Mouse (Mus musculus) frontal cortex, postnatal 25 days (tissue): ENCODE measurements around the gene Fam192a.

Experiments
- DNase-seq, 2 experiments: peaks; one replicate each; pipeline ENCODE4 v3.0.0; 2022; ENCODE audit warnings: low spot score in 2 of 2

Fam192a gene

DNA sequence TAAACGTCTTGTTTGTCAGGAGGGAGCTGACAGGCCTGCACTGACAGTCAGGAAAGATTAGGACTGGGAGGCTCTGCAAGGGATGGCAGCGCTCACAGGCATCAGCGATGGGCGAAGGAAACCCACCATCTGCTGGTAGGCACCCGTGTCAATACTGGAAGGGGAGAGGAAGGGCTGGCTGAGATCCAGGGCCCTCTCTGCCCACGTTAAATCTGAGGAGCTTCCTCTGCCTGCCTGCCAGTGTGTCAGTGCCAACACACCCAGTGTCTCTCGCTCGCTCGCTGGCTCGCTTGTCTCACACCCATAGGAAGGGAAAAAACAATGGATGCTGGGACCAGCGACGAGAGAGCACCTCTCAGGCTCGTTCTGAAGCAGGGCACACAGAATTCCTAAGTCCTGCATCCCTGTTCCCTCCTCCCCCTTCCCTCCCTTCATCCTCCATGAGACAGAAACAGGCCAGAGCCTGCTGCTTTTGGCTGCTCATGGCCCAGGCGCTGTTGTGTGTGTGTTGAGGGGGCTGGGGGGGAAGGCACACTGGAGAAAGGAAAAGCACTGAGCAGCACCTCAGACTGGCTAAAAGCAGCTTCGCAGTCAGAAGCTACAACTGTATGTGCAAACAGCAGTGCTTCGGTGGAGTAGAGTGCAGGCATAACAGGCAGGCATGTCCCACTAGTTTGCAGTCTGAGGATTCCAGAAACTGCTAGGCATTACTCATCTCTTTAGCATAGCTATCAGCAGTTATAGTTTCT, 27.5 kb downstream of the Fam192a start:
- peak; percentile 42 to 64 for DNase-seq

DNA sequence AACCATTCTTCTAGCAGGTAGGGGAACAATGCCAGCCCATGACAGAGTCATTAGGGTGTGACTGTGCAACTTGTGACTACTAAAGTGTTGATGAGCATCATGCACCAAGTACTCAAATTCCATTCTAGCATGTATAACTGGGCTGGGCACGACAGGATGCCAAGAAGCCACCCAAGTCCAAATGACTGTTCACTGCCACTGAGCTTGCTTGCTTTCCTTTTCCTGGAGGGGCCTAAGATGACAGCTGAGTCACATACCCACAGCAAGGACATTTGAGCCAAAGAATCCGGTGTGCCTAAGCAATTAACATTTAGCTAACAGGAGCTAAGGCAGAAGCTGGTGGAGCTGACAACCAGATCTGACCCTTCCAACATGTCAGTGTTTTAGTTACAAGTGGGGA, 29.9 kb downstream of the Fam192a start:
- no peak for DNase-seq

DNA sequence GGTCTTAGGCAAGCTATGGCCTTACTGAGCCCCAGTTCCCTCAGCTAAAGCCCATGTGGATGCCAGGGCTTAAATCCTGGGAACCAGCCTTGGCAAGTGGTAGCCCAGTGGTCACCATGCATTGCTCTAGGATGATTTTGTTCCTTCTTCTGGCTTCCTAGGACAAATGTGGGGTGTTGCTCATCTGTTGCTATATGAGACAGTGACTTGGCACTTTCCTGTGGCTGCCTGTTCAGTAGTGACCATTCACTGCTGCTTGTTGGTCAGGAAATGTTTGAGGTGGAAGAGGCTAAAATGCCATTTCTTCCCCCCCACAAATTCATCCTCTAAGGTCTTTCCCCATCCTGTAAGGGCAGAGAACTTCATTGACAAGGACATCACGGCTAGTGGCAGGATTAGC, 32.4 kb downstream of the Fam192a start:
- no peak for DNase-seq

DNA sequence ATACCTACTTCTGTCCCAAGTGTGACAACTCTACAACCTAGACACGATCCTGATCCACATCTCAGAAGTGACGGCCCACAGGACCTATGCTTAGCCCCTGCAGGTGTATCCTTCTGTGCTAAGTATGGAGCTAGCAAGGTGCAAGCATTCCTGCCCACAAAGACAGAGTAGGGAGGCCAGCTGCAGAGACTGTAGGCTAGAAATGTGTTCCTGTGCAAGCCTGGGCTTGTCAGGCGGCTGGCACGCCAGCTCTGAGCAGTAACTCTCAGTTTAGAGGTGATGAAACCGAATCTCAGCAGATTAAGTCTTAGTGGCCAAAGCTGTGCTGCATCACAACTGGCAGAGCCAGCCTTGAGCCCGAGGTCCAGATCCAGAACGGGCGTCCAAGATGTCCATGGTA, 33.7 kb downstream of the Fam192a start:
- no peak for DNase-seq

DNA sequence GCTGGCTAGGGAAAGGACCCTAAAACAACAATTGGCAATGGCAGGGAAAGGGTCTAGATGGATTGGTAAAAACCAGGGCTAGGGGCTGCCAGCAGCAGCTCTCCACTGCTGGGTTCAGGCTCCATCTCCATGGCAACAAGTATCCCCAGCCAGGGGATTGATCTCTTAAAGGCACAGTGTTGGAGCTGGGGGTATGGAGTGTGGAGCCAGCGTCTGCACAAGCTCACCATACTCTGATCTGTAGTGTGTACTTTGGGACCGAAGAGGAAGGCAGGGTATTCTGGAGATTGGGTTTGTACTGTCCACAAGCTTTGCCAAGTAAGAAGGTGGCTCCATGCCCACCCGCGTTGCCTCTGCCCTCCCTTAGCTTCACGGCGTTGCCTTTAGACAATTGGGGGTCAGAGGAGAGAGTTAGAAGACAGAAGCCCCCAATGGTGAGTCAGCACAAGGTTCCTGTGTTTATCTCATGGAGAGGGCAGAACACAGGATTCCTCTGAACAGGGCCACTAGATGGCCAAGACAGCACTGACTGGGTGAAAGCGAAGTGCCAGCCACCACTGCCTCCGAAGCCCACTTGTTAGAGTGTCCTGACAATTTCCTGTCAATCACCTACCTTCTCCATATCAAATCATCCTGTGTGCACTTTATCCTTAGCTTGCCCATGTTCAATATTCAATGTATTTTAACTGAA, 34.5 kb downstream of the Fam192a start:
- DNase-seq = no peak

DNA sequence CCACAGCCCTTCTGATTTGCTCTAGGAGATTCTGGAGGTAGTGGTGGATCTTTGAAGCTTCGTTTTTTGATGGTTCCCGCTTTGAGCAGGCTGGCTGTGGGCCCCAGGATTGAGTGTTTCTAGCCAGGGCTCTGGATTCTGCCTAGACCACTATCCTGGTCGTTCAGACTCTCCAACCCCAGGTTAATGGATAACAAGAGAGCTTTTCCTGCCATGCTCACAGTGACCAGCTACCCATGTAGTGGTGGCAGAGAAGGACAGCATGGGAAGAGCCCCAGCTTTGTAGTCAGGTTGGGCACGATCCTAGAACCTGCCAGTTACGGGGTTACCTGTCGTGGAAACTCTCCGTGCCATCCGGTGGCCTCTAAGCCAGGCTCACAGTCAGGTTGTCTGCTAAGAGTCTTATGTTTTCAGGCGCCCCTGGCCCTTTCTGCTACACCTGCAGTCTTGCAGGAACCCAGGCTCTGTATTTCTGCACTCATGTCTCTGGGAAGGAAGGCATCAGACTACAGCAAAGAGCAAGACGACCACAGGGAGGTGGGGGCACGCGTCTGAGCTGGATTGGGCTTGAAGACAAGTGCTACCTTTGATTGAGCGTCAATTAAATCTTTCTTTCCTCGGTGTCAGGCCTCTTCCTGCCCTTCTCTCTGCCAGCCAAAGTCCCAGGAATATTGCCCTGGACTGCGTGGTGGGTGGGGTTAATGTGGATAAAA, 35.2 kb downstream of the Fam192a start:
- no peak for DNase-seq

DNA sequence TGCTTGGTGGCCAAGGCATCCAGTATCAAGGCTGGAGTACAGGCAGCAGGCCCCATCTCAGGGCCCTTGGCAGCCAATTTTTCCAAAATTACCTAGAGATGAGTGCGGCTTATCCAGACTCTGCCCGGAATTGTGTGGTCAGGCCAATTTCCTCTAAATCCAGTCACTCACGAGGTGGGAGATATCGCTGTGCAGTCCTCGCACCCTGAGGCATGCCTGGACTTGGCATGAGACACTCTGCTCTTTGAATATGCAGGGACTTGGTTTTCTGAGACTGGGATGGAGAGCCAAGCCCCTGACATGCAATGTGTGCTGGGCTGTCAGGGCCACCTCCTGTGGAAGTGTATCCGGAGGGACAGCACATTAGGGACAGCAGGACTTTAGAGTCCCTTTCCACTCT, 35.8 kb downstream of the Fam192a start:
- no peak for DNase-seq

DNA sequence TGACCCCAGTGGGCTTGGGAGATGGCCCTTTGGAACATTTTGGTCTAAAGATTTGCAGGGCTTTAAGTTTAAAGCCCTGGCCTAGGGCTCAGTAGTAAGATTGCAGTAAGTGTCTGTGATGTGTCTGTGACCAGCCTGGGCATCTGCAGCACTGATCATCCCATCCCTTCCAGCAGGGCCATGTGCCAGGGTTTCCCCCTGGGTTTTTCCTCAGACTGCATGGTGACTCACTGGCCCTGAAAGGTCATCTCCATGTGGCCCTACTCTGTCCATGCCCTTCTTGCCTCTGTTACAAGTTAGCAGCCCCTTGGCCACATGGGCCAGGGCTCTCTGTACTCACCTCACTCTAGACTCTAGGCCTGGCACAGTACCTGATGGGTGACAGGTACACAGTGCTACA, 37.4 kb downstream of the Fam192a start:
- no peak for DNase-seq

DNA sequence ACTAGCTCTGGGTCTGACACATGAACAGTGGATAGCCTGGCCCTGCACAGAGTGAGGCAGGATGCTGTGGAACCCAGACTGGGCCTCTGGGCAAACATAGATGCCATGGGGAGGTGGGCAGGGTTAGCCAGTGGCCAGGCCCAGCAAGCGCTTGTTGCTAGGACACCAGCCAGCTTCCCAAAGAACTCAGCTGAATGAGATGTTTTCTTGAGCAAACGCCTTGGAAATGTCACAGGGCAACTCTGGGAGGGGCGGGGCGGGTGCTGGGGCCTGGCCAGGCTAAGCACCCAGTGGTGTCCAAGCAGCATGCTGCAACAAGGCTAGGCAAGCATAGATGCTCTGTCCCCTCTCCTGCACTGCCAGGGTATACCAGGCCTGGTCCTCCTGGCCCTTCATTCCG, 40.5 kb downstream of the Fam192a start:
- no peak for DNase-seq

DNA sequence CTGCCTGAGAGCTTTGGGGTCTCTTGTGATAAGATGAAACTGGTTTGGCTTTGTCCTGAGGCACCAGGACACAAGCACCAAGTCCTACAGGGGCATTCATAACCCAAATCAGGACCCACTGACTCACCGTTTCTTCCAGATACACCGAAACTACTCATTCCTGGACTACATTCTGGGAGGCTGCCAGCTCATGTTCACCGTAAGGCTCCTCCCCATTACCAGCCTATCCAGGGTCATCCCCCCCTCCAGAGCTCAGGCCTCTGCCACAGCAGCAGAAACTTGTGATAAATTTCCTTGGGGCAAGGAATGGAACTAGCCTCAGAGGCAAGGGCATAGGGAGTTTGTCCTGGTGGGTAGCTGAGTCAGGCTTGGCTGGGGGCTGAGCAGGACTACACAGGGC, 44.5 kb downstream of the Fam192a start:
- DNase-seq = no peak

DNA sequence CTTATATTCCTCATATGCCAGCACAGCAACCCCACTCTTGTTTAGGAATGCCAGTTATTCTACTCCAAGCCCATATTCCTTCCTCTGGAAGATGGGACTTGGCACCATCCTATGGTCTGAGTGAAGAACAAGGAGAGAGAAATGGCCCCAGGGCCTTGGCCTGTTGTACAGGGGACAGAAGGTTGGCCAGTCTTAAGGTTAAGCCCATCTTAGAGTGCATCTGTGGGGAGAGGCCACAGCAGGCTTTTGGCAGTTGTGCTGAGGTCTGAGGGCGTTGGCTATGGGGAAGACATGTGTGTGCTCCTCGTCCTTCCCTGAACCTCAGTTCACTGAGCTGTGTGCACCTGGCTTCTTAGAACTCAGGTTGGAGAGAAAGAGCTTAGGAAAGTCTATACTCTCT, 49.1 kb downstream of the Fam192a start:
- DNase-seq = no peak

DNA sequence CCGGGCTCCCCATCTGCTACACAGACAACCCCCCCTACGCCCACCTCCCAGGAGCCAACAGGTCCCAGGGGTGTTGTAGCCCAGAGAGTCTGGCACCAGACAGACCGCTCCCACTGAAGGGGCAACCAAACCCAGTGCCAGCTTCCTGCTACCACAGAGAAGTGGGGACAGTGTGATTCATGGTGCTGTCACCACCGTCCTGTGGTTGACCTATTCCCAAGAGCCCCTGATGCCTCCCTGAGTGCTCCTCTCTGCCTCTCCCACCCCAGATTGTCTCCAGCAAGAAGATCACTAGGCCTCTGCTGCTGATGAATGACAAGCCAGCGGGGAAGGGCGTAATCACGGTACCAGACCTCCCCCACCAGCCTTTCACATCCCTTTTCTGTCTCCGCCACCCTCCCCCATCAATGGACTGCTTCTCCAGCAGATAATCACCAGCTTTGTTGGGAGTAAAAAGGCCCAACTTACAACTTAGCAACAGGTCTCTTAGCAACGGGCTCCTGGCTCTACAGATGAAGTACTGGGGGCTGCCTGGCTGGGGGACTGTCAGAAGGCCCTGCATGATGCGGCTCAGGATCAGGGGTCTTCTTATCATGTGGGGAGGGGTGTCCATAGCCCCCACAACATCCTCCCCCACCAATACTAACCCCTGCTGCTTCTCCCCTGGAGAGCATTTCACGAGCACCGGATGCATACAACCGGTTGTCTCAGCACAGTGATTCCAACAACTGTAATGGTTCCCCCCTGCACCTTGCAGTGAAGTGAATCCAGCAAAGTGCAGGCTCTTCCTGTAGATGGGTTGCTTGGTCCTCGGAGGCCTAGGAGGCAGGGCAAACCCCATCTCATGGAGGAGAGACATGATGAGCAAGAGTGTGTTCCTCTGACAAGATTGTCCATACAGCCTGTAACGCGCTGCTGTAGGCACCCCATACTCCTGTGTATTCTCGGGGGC, 50.0 kb downstream of the Fam192a start:
- peak in 1 of 2 experiments; percentile 45 for DNase-seq

DNA sequence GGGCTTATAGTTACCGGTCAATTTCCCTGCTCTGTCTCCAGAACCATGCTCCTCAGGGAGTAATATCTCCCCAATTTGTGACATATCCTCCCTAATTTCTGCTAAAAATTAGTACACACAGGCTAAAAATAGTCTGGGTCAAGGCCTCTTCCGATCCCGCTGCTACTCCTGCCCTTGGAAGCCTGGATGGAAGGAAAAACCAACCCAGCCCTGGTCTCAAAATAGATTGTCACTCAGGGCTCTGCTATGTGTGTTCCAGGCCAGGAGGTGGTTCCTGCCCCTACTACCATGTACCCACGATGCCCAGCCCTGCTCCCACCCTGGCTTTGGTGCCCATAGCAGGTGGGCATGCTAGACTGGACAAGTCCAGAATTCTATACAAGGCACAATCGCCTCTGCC, 51.8 kb downstream of the Fam192a start:
- DNase-seq = no peak

DNA sequence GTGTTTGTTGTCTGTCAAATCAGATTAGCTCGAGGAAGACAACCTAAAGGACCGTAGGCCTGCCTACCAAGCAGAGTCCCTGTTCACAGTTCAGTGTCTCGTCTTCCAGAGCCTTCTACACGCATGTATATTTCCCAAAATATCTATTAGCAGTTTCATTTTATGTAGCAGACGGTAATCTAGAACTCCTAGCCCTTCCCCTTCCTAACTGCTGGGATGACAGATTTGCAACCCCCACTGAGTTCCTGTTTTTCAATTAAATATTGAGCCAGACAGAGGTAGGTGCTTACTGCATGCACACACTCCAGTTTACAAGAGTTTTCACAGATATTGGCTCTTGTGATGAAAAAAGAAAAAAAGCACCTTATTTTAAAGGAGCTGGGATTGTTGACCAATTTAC, 52.3 kb downstream of the Fam192a start:
- no peak for DNase-seq

DNA sequence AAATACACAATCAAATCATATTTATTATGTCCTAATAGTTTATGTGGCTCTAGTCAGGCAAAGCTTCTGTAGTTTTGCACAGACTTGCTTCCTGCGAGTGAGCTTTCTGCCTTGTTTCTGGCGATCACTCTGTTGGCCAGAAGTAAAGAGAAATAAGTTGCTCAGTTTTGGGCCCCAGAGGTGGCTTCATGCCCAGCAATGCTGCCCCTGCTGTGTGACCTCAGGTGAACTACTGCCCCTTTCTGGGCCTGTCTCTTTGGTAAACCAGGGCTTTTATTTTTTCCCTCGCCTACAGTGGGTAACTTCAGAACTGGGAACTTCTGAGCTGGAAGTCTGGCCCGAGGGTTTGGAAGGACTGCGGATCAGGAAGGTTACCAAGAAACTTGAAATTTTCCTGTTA, 52.8 kb downstream of the Fam192a start:
- no peak for DNase-seq

DNA sequence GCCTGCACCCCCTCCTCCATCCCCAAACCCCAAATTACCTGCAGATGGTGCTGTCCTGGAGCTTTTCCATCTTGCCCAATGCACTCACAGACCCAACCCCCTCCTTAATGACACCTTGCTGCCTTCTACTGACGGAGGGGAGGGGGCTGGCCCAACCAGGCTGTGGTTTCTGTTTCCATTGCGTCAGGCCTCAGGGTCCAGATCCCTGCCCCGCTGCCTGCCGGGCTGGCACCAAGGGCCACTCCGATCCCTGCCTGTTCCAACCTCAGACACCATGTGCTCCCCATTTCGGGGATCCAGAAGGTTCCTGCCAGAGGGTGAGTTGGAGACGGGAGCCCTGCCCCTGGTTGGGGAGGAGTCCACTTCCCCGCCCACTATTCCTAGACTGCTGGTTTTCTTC, 57.8 kb downstream of the Fam192a start:
- DNase-seq = no peak

DNA sequence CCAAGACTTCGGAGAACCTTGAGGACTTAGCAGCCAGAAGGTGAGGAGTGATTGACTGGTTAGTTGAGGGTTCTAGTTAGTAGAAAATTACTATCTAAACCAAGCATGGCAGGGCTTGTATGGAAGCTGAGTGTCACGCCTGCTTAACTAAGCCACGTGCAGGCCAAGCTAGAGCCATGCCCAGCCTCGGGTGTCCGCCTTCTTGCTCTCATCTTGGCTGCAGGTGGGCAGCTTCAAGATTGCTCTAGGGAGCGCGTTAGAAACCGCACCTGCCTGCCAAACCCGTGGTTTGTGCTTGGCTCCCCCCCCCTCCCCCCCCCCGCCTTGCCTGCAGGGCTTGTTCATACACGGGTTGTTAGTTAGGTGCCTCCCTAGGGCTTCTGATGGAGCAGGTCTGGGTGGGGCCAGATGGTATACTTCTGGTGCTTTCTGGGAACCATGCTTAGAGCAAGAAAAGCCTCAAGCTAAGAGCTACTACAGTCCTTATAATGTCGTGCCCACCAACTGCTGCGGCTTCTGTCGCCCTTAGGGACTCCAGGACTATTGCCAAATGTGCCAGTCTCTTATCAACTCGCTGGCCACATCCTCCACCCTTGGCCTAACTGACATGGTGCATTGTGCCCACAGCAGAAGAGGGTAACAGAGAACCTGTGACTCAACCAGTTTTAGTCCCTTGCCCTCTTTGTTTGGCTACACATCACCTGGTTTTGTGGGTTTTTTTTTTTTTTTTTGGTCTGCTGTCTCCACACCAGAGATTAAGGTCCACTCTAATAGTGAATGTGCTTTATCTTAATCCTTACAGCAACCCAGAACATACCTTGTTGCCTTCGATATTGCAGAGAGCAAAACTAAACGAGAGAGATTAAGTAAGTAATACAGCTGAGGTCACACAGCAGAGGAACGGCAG, 60.7 kb downstream of the Fam192a start:
- no peak for DNase-seq

DNA sequence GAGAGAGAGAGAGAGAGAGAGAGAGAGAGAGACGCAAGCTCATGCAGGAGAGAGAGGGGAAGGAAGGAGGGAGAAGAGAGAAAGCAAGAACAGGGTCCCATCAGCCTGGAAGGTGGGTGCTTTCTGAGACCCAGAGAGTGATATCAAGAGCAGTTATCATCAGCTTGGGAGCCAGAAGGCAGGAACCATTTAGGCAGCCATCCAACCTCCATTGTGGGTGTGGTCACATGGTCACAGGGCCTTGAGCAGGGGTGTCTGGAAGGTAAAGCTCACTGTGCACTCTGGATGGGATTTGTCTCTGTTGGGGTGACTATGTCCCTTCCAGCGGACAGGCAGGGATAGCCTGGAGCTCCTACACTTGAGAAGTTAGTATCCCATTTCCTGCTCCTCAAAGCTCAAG, 61.8 kb downstream of the Fam192a start:
- no peak for DNase-seq

DNA sequence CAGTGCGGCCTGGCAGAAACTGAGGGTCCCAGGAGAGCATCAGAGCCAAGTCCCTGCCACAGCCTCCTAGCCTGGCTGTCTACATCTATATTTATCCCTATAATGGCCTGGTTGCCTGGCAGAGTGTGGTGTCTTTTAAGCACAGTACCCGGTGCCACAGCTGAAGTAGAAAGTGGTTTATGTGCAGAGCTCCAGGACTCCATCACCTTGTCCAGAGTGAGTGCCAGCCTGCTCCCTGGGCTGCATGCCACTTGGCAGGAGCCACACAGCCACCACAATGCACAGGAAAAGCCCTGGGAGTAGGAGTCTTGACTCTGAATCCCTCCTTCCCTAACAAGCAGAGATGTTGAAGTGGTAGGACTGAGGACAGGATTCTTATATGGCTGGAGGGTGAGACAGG, 64.3 kb downstream of the Fam192a start:
- no peak for DNase-seq

DNA sequence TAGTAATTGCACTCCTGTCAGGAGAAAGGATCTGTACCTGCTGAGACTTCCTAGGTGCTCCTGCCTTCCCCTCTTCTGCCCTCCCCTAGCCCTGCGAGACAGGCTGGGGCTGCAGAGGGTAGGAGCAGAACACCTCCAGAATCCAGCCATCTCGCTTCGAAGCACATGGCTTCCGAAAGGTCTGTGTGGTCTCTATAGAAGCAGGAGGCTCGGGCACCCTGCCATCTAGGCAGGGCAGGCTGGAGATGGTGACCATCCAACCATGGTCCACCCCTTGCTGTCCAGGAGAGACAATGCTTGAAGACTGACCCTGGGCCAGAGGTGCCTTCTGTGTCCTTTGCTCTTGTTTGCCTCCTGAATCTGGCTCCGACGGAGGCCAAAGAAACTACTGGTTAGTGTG, 66.2 kb downstream of the Fam192a start:
- no peak for DNase-seq

DNA sequence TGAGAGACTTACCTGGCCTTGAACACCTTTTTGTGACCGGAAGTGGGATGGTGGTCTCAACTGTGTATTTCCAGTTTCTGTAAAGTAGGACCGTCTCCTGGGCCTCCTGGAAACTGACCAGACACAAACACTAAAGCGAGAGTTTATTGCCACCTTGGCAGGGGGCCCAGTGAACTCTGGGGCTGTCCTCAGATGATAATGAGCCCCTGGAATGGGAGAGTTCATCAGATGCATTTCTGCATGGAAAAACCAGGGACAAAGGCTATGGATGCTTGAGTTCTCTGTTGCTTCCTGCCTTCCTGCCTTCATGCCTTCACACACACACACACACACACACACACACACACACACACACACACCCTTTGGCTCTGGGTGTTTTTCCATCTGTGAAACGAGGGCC, 67.2 kb downstream of the Fam192a start:
- DNase-seq = no peak
